Mouse (Mus musculus): ENCODE results near the gene Adamts8. TPM values are rescaled to one million over a fixed set of nuclear protein-coding genes. Genes with fewer than 3 reads are reported as not detected.

The Adamts8 gene
- total and polyA plus RNA-seq, 3 experiments = 2.0 to 3.6 (median 3.3) TPM

GRCm38 (mm10) chr9:30903266-30903665 lies 39.1 kb upstream of the Adamts8 start:
- 89% methylated on average over 5 of the region's 5 CpGs for WGBS
- Histone ChIP-seq H3K9ac (ENCODE audit: low read depth, low read length) (no peak overlapping the region), H3K27me3 (ENCODE audit: control insufficient read depth, insufficient read depth, low read length) (no peaks in the 10 kb centered on the region), H3K4me3 (no peak overlapping the region), H3K27ac (no peak overlapping the region), H3K79me2 (replicated peaks; ENCODE audit: control insufficient read depth, insufficient read depth, low read length) (no peaks in the 10 kb centered on the region), H3K4me1 (ENCODE audit: control insufficient read depth, insufficient read depth, low read length) (no peaks in the 10 kb centered on the region), H3K36me3 (ENCODE audit: control insufficient read depth, insufficient read depth, low read length) (no peaks in the 10 kb centered on the region)
- DNase-seq = no peak
- intact Hi-C loops (cut with DNase I) = no loop called here
- no peak for TF ChIP-seq EP300 (IDR thresholded peaks at IDR 0.05; ENCODE audit: insufficient read depth, low read depth, low read length)
- no peak for TF ChIP-seq POLR2A (IDR thresholded peaks at IDR 0.05; ENCODE audit: insufficient read depth, low read depth, low read length)
- no peak for TF ChIP-seq CTCF (IDR thresholded peaks at IDR 0.05)

GRCm38 (mm10) chr9:30905861-30906260 lies 36.5 kb upstream of the Adamts8 start:
- no peak overlapping the region for H3K9ac ChIP-seq (ENCODE audit: low read depth, low read length)
- H3K27me3 ChIP-seq (ENCODE audit: control insufficient read depth, insufficient read depth, low read length) = no peaks in the 10 kb centered on the region
- no peaks in the 10 kb centered on the region for H3K36me3 ChIP-seq (ENCODE audit: control insufficient read depth, insufficient read depth, low read length)
- 80% methylated on average over 10 of the region's 10 CpGs for WGBS
- H3K4me1 ChIP-seq (ENCODE audit: control insufficient read depth, insufficient read depth, low read length) = no peaks in the 10 kb centered on the region
- TF ChIP-seq POLR2A (IDR thresholded peaks at IDR 0.05; ENCODE audit: insufficient read depth, low read depth, low read length) (no peak), CTCF (IDR thresholded peaks at IDR 0.05) (no peak), EP300 (IDR thresholded peaks at IDR 0.05; ENCODE audit: insufficient read depth, low read depth, low read length) (no peak)
- DNase-seq = no peak
- no peak overlapping the region for H3K27ac ChIP-seq
- H3K4me3 ChIP-seq = no peak overlapping the region
- intact Hi-C loops (cut with DNase I) = no loop called here
- no peaks in the 10 kb centered on the region for H3K79me2 ChIP-seq (replicated peaks; ENCODE audit: control insufficient read depth, insufficient read depth, low read length)

- H3K4me1 ChIP-seq (ENCODE audit: control insufficient read depth, insufficient read depth, low read length) = no peaks in the 10 kb centered on the region; the same call in 1 of the 2 replicates
- 73% methylated on average over 4 of the region's 4 CpGs for WGBS
- H3K9ac ChIP-seq (ENCODE audit: low read depth, low read length) = no peak overlapping the region
- no peaks in the 10 kb centered on the region for H3K27me3 ChIP-seq (ENCODE audit: control insufficient read depth, insufficient read depth, low read length)
- H3K27ac ChIP-seq = no peak overlapping the region
- intact Hi-C loops (cut with DNase I) = no loop called here
- no peaks in the 10 kb centered on the region for H3K36me3 ChIP-seq (ENCODE audit: control insufficient read depth, insufficient read depth, low read length)
- no peak for TF ChIP-seq EP300 (IDR thresholded peaks at IDR 0.05; ENCODE audit: insufficient read depth, low read depth, low read length)
- no peaks in the 10 kb centered on the region for H3K79me2 ChIP-seq (replicated peaks; ENCODE audit: control insufficient read depth, insufficient read depth, low read length)
- DNase-seq = no peak
- H3K4me3 ChIP-seq = no peak overlapping the region
Measured at GRCm38 (mm10) chr9:30906426-30906825, 35.9 kb upstream of the Adamts8 start.

GRCm38 (mm10) chr9:30907677-30908295 lies 34.6 kb upstream of the Adamts8 start:
- no peak overlapping the region for H3K4me3 ChIP-seq
- peaks cover 3% of the 10 kb centered on the region for H3K4me1 ChIP-seq (ENCODE audit: control insufficient read depth, insufficient read depth, low read length)
- TF ChIP-seq EP300 (IDR thresholded peaks at IDR 0.05; ENCODE audit: insufficient read depth, low read depth, low read length) (no peak), CTCF (IDR thresholded peaks at IDR 0.05) (no peak), POLR2A (IDR thresholded peaks at IDR 0.05; ENCODE audit: insufficient read depth, low read depth, low read length) (no peak)
- H3K36me3 ChIP-seq (ENCODE audit: control insufficient read depth, insufficient read depth, low read length) = no peaks in the 10 kb centered on the region
- H3K27me3 ChIP-seq (ENCODE audit: control insufficient read depth, insufficient read depth, low read length) = no peaks in the 10 kb centered on the region
- no peaks in the 10 kb centered on the region for H3K79me2 ChIP-seq (replicated peaks; ENCODE audit: control insufficient read depth, insufficient read depth, low read length)
- intact Hi-C loops (cut with DNase I) = no loop called here
- WGBS = 49% methylated on average over 5 of the region's 5 CpGs
- no peak for DNase-seq
- no peak overlapping the region for H3K27ac ChIP-seq
- H3K9ac ChIP-seq (ENCODE audit: low read depth, low read length) = no peak overlapping the region

GRCm38 (mm10) chr9:30908296-30908690 lies 34.1 kb upstream of the Adamts8 start:
- 71% methylated on average over 5 of the region's 5 CpGs for WGBS
- no peak for TF ChIP-seq CTCF (IDR thresholded peaks at IDR 0.05)
- TF ChIP-seq EP300 (IDR thresholded peaks at IDR 0.05; ENCODE audit: insufficient read depth, low read depth, low read length) = no peak
- TF ChIP-seq POLR2A (IDR thresholded peaks at IDR 0.05; ENCODE audit: insufficient read depth, low read depth, low read length) = no peak
- Histone ChIP-seq H3K9ac (ENCODE audit: low read depth, low read length) (no peak overlapping the region), H3K79me2 (replicated peaks; ENCODE audit: control insufficient read depth, insufficient read depth, low read length) (no peaks in the 10 kb centered on the region), H3K36me3 (ENCODE audit: control insufficient read depth, insufficient read depth, low read length) (no peaks in the 10 kb centered on the region), H3K27me3 (ENCODE audit: control insufficient read depth, insufficient read depth, low read length) (no peaks in the 10 kb centered on the region), H3K4me1 (ENCODE audit: control insufficient read depth, insufficient read depth, low read length) (peaks cover 3% of the 10 kb centered on the region), H3K4me3 (no peak overlapping the region), H3K27ac (no peak overlapping the region)
- no peak for DNase-seq
- intact Hi-C loops (cut with DNase I) = no loop called here

- Histone ChIP-seq H3K27ac (no peak overlapping the region), H3K27me3 (ENCODE audit: control insufficient read depth, insufficient read depth, low read length) (no peaks in the 10 kb centered on the region), H3K4me3 (no peak overlapping the region), H3K4me1 (ENCODE audit: control insufficient read depth, insufficient read depth, low read length) (peaks cover 3% of the 10 kb centered on the region), H3K9ac (ENCODE audit: low read depth, low read length) (no peak overlapping the region), H3K79me2 (replicated peaks; ENCODE audit: control insufficient read depth, insufficient read depth, low read length) (no peaks in the 10 kb centered on the region), H3K36me3 (ENCODE audit: control insufficient read depth, insufficient read depth, low read length) (no peaks in the 10 kb centered on the region)
- TF ChIP-seq CTCF (IDR thresholded peaks at IDR 0.05) (no peak), EP300 (IDR thresholded peaks at IDR 0.05; ENCODE audit: insufficient read depth, low read depth, low read length) (no peak), POLR2A (IDR thresholded peaks at IDR 0.05; ENCODE audit: insufficient read depth, low read depth, low read length) (no peak)
- 82% methylated on average over 5 of the region's 5 CpGs for WGBS
- intact Hi-C loops (cut with DNase I) = no loop called here
- DNase-seq = no peak
Measured at GRCm38 (mm10) chr9:30908973-30909372, 33.4 kb upstream of the Adamts8 start.

Data from heart, adult 2 months (tissue).